Mouse (Mus musculus) stomach, postnatal 0 days (tissue): ENCODE data around the gene 0610009B22Rik.

Source experiments
- CTCF ChIP-seq: IDR thresholded peaks from 2 replicates; pipeline ENCODE4 v1.5.1; 2016; ENCODE audit warnings: antibody characterized with exemption, low read depth, mild to moderate bottlenecking, moderate library complexity
- EP300 ChIP-seq: optimal IDR thresholded peaks from 2 replicates; pipeline ENCODE3; 2016; ENCODE audit warnings: antibody characterized with exemption

DNA sequence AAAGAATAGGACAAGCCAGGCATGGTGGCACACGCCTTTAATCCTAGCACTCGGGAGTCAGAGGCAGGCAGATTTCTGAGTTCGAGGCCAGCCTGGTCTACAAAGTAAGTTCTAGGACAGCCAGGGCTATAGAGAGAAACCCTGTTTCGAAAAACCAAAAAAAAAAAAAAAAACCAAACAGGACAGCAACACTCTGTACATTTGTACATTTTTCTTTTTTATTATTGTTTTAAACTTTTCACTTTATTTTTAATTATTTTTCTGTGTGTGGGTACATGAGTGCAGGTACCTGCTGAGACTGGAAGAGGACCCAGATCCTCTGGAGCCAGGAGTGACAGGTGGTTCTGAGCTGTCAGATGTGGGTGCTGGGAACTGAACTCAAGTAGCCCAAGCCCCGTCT lies 13.3 kb downstream of the 0610009B22Rik start:
- TF ChIP-seq CTCF (no peak), EP300 (no peak)
